Mouse (Mus musculus): ENCODE data around the gene Osbpl3.

DNA sequence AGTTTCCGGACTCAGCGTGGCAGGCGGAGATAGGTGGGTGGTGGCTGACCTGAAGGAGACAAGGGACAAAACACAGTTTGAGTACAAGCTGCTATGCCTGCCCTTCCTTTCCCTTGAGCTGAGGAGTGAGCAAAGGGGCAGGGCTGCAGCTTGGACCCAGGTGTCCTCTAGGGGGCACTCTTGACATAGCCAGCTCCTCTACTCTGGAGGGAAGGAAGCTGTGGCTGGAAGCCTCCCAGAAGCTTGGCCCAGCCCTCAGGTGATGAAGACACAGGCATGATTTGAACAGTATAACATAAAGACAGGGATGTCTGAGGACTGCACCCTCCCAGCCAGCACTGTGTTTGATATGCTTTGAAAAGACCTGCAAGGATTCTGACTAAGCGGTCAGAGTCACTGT lies 143.4 kb downstream of the Osbpl3 start:
- TF ChIP-seq CTCF (IDR thresholded peaks at IDR 0.05; ENCODE audit: low read depth, low read length) (peak; percentile 67), GATA1 (IDR thresholded peaks at IDR 0.05; ENCODE audit: borderline replicate concordance, low read length) (no peak), GATA2 (IDR thresholded peaks at IDR 0.05; ENCODE audit: borderline replicate concordance, low read depth, low read length) (no peak)
